Mouse (Mus musculus) intestine, embryonic 14.5 days (tissue): ENCODE measurements at regions not wholly inside any gene's neighbourhood (a gene's known extent, or its start where the extent isn't known, plus 50 kb on each side); places are given as distances from the start of the nearest gene placed in this dataset.

Experiments
- ATAC-seq: fragments of 200-750 bp; cut with Nextera tagmentation; replicated peaks from 2 replicates; pipeline ENCODE4 v1.8.0; 2017; ENCODE audit warnings: low read depth, moderate number of reproducible peaks, moderate TSS enrichment, moderate library complexity; ENCODE audit not compliant: low FRiP score, low TSS enrichment
- DNase-seq: peaks from one replicate; pipeline ENCODE4 v3.0.0-alpha.2; 2018; ENCODE audit warnings: low spot score
- H3K27ac ChIP-seq: fragments of 300-500 bp; sonication (generic); 2 replicates; pipeline ENCODE4 v1.5.1; 2014; ENCODE audit warnings: low read depth, mild to moderate bottlenecking, control low read depth
- H3K27me3 ChIP-seq: fragments of 300-500 bp; sonication (generic); replicated peaks from 2 replicates; pipeline ENCODE4 v1.6.1; 2014; ENCODE audit warnings: low read length, control low read depth; ENCODE audit not compliant: control insufficient read depth, insufficient read depth
- H3K36me3 ChIP-seq: fragments of 300-500 bp; sonication (generic); 2 replicates; pipeline ENCODE4 v1.6.1; 2014; ENCODE audit warnings: low read length, control low read depth; ENCODE audit not compliant: control insufficient read depth, insufficient read depth
- H3K4me1 ChIP-seq: fragments of 300-500 bp; sonication (generic); replicated peaks from 2 replicates; pipeline ENCODE4 v1.6.1; 2014; ENCODE audit warnings: low read length, control low read depth, mixed read lengths; ENCODE audit not compliant: control insufficient read depth, insufficient read depth
- H3K4me2 ChIP-seq: fragments of 300-500 bp; sonication (generic); 2 replicates; pipeline ENCODE4 v1.6.1; 2014; ENCODE audit warnings: low read length
- H3K4me3 ChIP-seq: fragments of 300-500 bp; sonication (generic); 2 replicates; pipeline ENCODE4 v1.5.1; 2014; ENCODE audit warnings: low read depth, low read length, control low read depth, mixed read lengths
- H3K9ac ChIP-seq: fragments of 300-500 bp; sonication (generic); 2 replicates; pipeline ENCODE4 v1.6.1; 2014; ENCODE audit warnings: mild to moderate bottlenecking, low read length
- H3K9me3 ChIP-seq: fragments of 300-500 bp; sonication (generic); 2 replicates; pipeline ENCODE4 v1.6.1; 2016; ENCODE audit warnings: low read length, control low read depth; ENCODE audit not compliant: control insufficient read depth
- WGBS: fragments of 180-500 bp; shearing (Covaris S2); extraction: QIAGEN DNeasy Blood & Tissue Kit; methylation state at CpG from one replicate; pipeline ENCODE4 v1.1.7; 2014; 5-methylcytosine and 5-hydroxymethylcytosine counted together

GRCm38 (mm10) chr4:8986394-8987091 lies 747.7 kb upstream of the Car8 start:
- WGBS, result 40% methylated on average over 13 of the region's 13 CpGs
- Histone ChIP-seq H3K4me1 (0 out of 2 replicates have a peak, but pooled peaks cover 8% of the 10 kb centered on the region), H3K27ac (no peak overlapping the region), H3K27me3 (no peaks in the 10 kb centered on the region), H3K4me2 (no peak overlapping the region), H3K9me3 (no peaks in the 10 kb centered on the region), H3K4me3 (no peak overlapping the region), H3K36me3 (no peaks in the 10 kb centered on the region), H3K9ac (no peak overlapping the region)
- ATAC-seq (peak; percentile 52; the same call in 1 of the 2 replicates), DNase-seq (no peak)

- 80% methylated on average over 5 of the region's 5 CpGs for WGBS
- H3K4me2 ChIP-seq, result no peak overlapping the region
- no peak for ATAC-seq
Observed at GRCm38 (mm10) chr4:8984059-8984606, 745.3 kb upstream of the Car8 start.

DNA sequence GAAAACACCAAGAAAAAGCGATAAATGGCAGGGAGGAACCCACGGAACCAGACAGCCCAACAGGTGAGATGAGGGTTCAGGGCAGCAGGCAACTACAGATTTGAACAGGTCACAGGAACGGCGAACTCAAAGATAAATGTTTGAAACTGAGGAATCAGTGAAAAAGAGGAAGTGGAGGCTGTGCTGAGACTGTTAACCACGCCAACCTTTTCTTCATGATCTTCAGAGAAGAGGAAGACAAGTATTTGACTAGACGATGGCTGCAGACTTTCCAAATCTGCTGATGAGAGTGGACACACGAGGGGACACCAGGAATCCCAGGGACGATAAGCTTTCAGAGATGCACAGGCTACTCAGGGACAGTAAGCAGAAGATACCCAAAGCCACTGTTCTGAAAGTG lies 740.1 kb upstream of the Car8 start:
- ATAC-seq, result no peak

More at GRCm38 (mm10) chr4:8984059-8984606, 745.3 kb upstream of the Car8 start:
- H3K9me3 ChIP-seq, result no peaks in the 10 kb centered on the region
- H3K27me3 ChIP-seq, result no peaks in the 10 kb centered on the region
- H3K4me1 ChIP-seq, result no peaks in the 10 kb centered on the region
- no peak for DNase-seq
- H3K27ac ChIP-seq, result no peak overlapping the region
- no peak overlapping the region for H3K9ac ChIP-seq
- H3K4me3 ChIP-seq, result no peak overlapping the region
- H3K36me3 ChIP-seq, result no peaks in the 10 kb centered on the region

GRCm38 (mm10) chr4:8969951-8970455 lies 731.2 kb upstream of the Car8 start:
- H3K9me3 ChIP-seq, result peaks cover 4% of the 10 kb centered on the region; the same call in 1 of the 2 replicates
- WGBS, result 88% methylated on average over 5 of the region's 5 CpGs
- H3K4me2 ChIP-seq, result no peak overlapping the region
- no peaks in the 10 kb centered on the region for H3K4me1 ChIP-seq
- no peaks in the 10 kb centered on the region for H3K27me3 ChIP-seq
- H3K36me3 ChIP-seq, result no peaks in the 10 kb centered on the region
- no peak overlapping the region for H3K9ac ChIP-seq
- ATAC-seq (no peak), DNase-seq (no peak)
- no peak overlapping the region for H3K4me3 ChIP-seq
- no peak overlapping the region for H3K27ac ChIP-seq

More for the DNA sequence above, 740.1 kb upstream of the Car8 start:
- no peak overlapping the region for H3K9ac ChIP-seq
- H3K4me3 ChIP-seq, result no peak overlapping the region
- no peaks in the 10 kb centered on the region for H3K27me3 ChIP-seq
- H3K4me1 ChIP-seq, result no peaks in the 10 kb centered on the region
- DNase-seq, result no peak
- no peaks in the 10 kb centered on the region for H3K36me3 ChIP-seq
- no peak overlapping the region for H3K27ac ChIP-seq
- WGBS, result 86% methylated on average over 8 of the region's 8 CpGs
- no peaks in the 10 kb centered on the region for H3K9me3 ChIP-seq
- no peak overlapping the region for H3K4me2 ChIP-seq

- ATAC-seq, result no peak
- Histone ChIP-seq H3K4me3 (no peak overlapping the region), H3K27ac (no peak overlapping the region), H3K27me3 (no peaks in the 10 kb centered on the region), H3K9ac (no peak overlapping the region), H3K9me3 (peaks cover 4% of the 10 kb centered on the region; the same call in 1 of the 2 replicates), H3K4me2 (no peak overlapping the region), H3K4me1 (no peaks in the 10 kb centered on the region), H3K36me3 (no peaks in the 10 kb centered on the region)
- WGBS, result 27% methylated on average over 3 of the region's 3 CpGs
- no peak for DNase-seq
Observed at GRCm38 (mm10) chr4:8968741-8969140, 729.9 kb upstream of the Car8 start.

DNA sequence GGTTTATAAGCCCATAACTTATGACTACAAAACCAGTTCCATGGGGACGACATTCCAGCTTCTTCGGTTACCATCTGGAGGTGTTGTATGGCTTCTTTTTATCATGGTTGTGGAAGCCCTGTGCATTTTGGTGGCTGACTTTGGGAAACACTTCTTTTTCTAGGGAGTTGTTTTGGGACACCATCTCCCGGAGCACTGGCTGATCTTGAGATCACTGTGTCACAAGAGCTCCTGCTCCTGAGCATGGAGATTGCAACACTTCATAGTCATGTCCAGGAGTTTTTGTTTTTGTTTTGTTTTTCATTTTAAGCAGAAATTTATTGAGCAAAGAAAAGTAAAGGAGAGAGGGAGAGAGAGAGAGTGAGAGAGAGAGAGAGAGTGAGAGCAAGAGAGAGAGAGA lies 729.1 kb upstream of the Car8 start:
- ATAC-seq (no peak), DNase-seq (no peak)
- Histone ChIP-seq H3K4me3 (no peak overlapping the region), H3K4me2 (no peak overlapping the region), H3K9me3 (peaks cover 2% of the 10 kb centered on the region; the same call in 1 of the 2 replicates), H3K27me3 (no peaks in the 10 kb centered on the region), H3K36me3 (no peaks in the 10 kb centered on the region), H3K9ac (no peak overlapping the region), H3K4me1 (peaks cover 5% of the 10 kb centered on the region; the same call in 1 of the 2 replicates), H3K27ac (no peak overlapping the region)
- 82% methylated on average over 3 of the region's 3 CpGs for WGBS

- Histone ChIP-seq H3K9ac (no peak overlapping the region), H3K9me3 (peaks cover 2% of the 10 kb centered on the region; the same call in 1 of the 2 replicates), H3K4me1 (peaks cover 7% of the 10 kb centered on the region; the same call in 1 of the 2 replicates), H3K4me3 (no peak overlapping the region), H3K36me3 (no peaks in the 10 kb centered on the region), H3K4me2 (no peak overlapping the region), H3K27ac (no peak overlapping the region), H3K27me3 (no peaks in the 10 kb centered on the region)
- 78% methylated on average over 5 of the region's 5 CpGs for WGBS
- ATAC-seq, result no peak
- DNase-seq, result no peak
Observed at GRCm38 (mm10) chr4:8965563-8965962, 726.7 kb upstream of the Car8 start.

- H3K4me2 ChIP-seq, result no peak overlapping the region
- peaks cover 11% of the 10 kb centered on the region; the same call in 1 of the 2 replicates for H3K4me1 ChIP-seq
- no peak overlapping the region for H3K9ac ChIP-seq
- no peak for DNase-seq
- no peak for ATAC-seq
- H3K9me3 ChIP-seq, result no peaks in the 10 kb centered on the region
- 36% methylated on average over 9 of the region's 9 CpGs for WGBS
- no peaks in the 10 kb centered on the region for H3K36me3 ChIP-seq
- H3K27me3 ChIP-seq, result no peaks in the 10 kb centered on the region
- no peak overlapping the region for H3K4me3 ChIP-seq
- no peak overlapping the region for H3K27ac ChIP-seq
Observed at GRCm38 (mm10) chr4:8962959-8963572, 724.2 kb upstream of the Car8 start.
